Comparison of ENCODE assay signal across 14 mouse cellular contexts in the genomic region with DNA sequence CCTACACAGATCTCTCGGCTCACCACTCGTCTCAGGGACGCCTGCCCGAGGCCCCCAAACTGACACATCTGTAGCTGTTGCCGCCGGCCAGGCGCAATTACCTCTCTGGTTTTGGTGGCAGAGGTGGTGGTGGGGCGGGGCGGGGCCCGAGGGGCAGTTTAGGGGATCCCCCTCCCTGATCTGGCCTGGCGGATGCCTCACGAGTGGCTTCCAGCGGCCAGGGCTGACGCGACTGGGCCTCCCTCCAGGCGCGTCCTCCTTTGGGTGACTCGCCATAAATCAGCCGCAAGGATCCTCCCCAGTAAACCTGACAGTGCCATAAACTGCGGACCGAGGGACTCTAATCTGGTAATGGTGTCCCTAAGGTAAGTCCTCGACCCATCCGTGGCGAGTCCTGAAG. TPM values are rescaled to one million over a fixed set of nuclear protein-coding genes. Genes with fewer than 3 reads are reported as not detected.
A peak's percentile ranks its signal among the peaks of the same experiment; 100 is the strongest.
DNase-seq lines count a peak whose midpoint lies in the region; ATAC-seq and TF ChIP-seq lines count a peak whose summit lies in the region.
"Had no signal": no experiment of that assay in that cellular context is flagged by ENCODE, and none has a peak within 500 bp of the region (broad histone marks: within the 10 kb centered on the region; RNA-seq: fewer than 3 reads in every experiment).

No protein-coding gene starts in this region.

- H3K4me3 ChIP-seq in heart, embryonic 11.5 days (ENCODE audit: low read depth, low read length) = peak overlapping the region; percentile 23; the same call in 1 of the 2 replicates
- peak overlapping the region; percentile 57 for H3K4me3 ChIP-seq in E14TG2a.4 (replicated peaks; ENCODE audit: low read length)
- H3K4me3 ChIP-seq in embryonic facial prominence, embryonic 14.5 days (ENCODE audit: low read depth, low read length) = peak overlapping the region; percentile 23
- peak overlapping the region; percentile 25; the same call in 1 of the 2 replicates for H3K4me3 ChIP-seq in limb, embryonic 13.5 days
- H3K4me3 ChIP-seq: liver, embryonic 13.5 days had no signal

- TF ChIP-seq CTCF in E14TG2a.4 (conservative IDR thresholded peaks at IDR 0.05; ENCODE audit: low read length) = no peak

- no peak for ATAC-seq in heart, embryonic 11.5 days (replicated peaks; ENCODE audit: insufficient number of reproducible peaks, low FRiP score, low TSS enrichment)
- no peak for ATAC-seq in embryonic facial prominence, embryonic 14.5 days (ENCODE audit: low read depth)
- ATAC-seq in limb, embryonic 13.5 days (ENCODE audit: low FRiP score, low read depth) = no peak
- no peak for ATAC-seq in megakaryocyte, adult 5-6 weeks (ENCODE audit: poor library complexity, severe bottlenecking)
- ATAC-seq in CD4-positive, CD25-positive, alpha-beta regulatory T cell, adult 4 months = no peak

- H3K27me3 ChIP-seq in heart, embryonic 11.5 days (ENCODE audit: control insufficient read depth, insufficient read depth, low read length) = peaks cover 96% of the 10 kb centered on the region
- peaks cover 97% of the 10 kb centered on the region for H3K27me3 ChIP-seq in E14TG2a.4 (ENCODE audit: insufficient read depth, low read length)
- H3K27me3 ChIP-seq in embryonic facial prominence, embryonic 14.5 days (replicated peaks; ENCODE audit: control insufficient read depth, insufficient read depth, low read length) = peaks cover 100% of the 10 kb centered on the region
- H3K27me3 ChIP-seq in limb, embryonic 13.5 days = peaks cover 99% of the 10 kb centered on the region
- H3K27me3 ChIP-seq: CH12.LX had no signal

- H3K27ac ChIP-seq in heart, embryonic 11.5 days (ENCODE audit: low read depth, low read length) = no peak overlapping the region
- no peak overlapping the region; the same call in 1 of the 2 replicates for H3K27ac ChIP-seq in embryonic facial prominence, embryonic 14.5 days (replicated peaks; ENCODE audit: low read depth, low read length)
- no peak overlapping the region for H3K27ac ChIP-seq in limb, embryonic 13.5 days
- H3K27ac ChIP-seq: gastrocnemius, adult 2 months; liver, embryonic 13.5 days had no signal

- WGBS in heart, embryonic 11.5 days (ENCODE audit: insufficient replicate concordance) = 2% methylated on average over 24 of the region's 24 CpGs
- 8% methylated on average over 23 of the region's 24 CpGs for WGBS in embryonic facial prominence, embryonic 14.5 days
- 6% methylated on average over 24 of the region's 24 CpGs for WGBS in limb, embryonic 13.5 days

- peak overlapping the region; percentile 35 for H3K4me2 ChIP-seq in heart, embryonic 11.5 days
- peak overlapping the region; percentile 35; the same call in 1 of the 2 replicates for H3K4me2 ChIP-seq in embryonic facial prominence, embryonic 14.5 days (ENCODE audit: low read depth, low read length)
- H3K4me2 ChIP-seq in limb, embryonic 13.5 days (replicated peaks) = peak overlapping the region; percentile 41
- H3K4me2 ChIP-seq: liver, embryonic 13.5 days had no signal

- no peaks in the 10 kb centered on the region for H3K9me3 ChIP-seq in heart, embryonic 11.5 days (replicated peaks; ENCODE audit: control insufficient read depth, low read length)
- H3K9me3 ChIP-seq in E14TG2a.4 (ENCODE audit: low read length) = 0 out of 2 replicates have a peak, but pooled peaks cover 10% of the 10 kb centered on the region
- no peaks in the 10 kb centered on the region for H3K9me3 ChIP-seq in embryonic facial prominence, embryonic 14.5 days (ENCODE audit: control insufficient read depth, low read length)
- H3K9me3 ChIP-seq in limb, embryonic 13.5 days = no peaks in the 10 kb centered on the region
- H3K9me3 ChIP-seq: liver, embryonic 13.5 days had no signal

- no peak overlapping the region for H3K9ac ChIP-seq in heart, embryonic 11.5 days (ENCODE audit: low read depth, low read length)
- H3K9ac ChIP-seq in embryonic facial prominence, embryonic 14.5 days (ENCODE audit: low read depth, low read length) = peak overlapping the region; percentile 42; the same call in 1 of the 2 replicates
- H3K9ac ChIP-seq in limb, embryonic 13.5 days = no peak overlapping the region
- H3K9ac ChIP-seq: liver, embryonic 13.5 days had no signal

- no peak for DNase-seq in heart, adult 9 months (ENCODE audit: low spot score in 2 of 2)
- DNase-seq in embryonic facial prominence, embryonic 14.5 days (ENCODE audit: low spot score) = no peak
- DNase-seq in spleen, postnatal 10 days (ENCODE audit: low spot score in 2 of 2) = no peak
- DNase-seq: gastrocnemius, adult 2 months; liver, embryonic 13.5 days; thymus, adult 2 months had no signal

- H3K4me1 ChIP-seq in heart, embryonic 11.5 days (ENCODE audit: control insufficient read depth, insufficient read depth, low read length) = no peaks in the 10 kb centered on the region
- H3K4me1 ChIP-seq in E14TG2a.4 (replicated peaks; ENCODE audit: low read depth, low read length) = peaks cover 33% of the 10 kb centered on the region
- peaks cover 12% of the 10 kb centered on the region; the same call in 1 of the 2 replicates for H3K4me1 ChIP-seq in embryonic facial prominence, embryonic 14.5 days (ENCODE audit: control insufficient read depth, insufficient read depth, low read length)
- H3K4me1 ChIP-seq in limb, embryonic 13.5 days = peaks cover 21% of the 10 kb centered on the region
- H3K4me1 ChIP-seq: liver, embryonic 13.5 days had no signal

- no peaks in the 10 kb centered on the region for H3K36me3 ChIP-seq in heart, embryonic 11.5 days (ENCODE audit: control insufficient read depth, insufficient read depth, low read length)
- no peaks in the 10 kb centered on the region for H3K36me3 ChIP-seq in E14TG2a.4 (ENCODE audit: insufficient read depth, low read length)
- H3K36me3 ChIP-seq in embryonic facial prominence, embryonic 14.5 days (ENCODE audit: control insufficient read depth, insufficient read depth, low read length) = no peaks in the 10 kb centered on the region
- no peaks in the 10 kb centered on the region for H3K36me3 ChIP-seq in limb, embryonic 13.5 days
- H3K36me3 ChIP-seq: liver, embryonic 13.5 days had no signal

RNA-seq across cellular contexts. Expression of a gene that starts 15.8 kb away (rescaled TPM):
- 0.20 TPM in 1 of 2 replicates, not detected in the other for polyA plus RNA-seq in heart, embryonic 11.5 days (2014; fragmentation: Nextera tagmentation; extraction: Ambion mirVana)
- 3.9 and 4.7 TPM in 2 replicates for polyA plus RNA-seq in embryonic facial prominence, embryonic 14.5 days (2014; fragmentation: Nextera tagmentation; extraction: Ambion mirVana)
- 0.61 and 0.69 TPM in 2 replicates for polyA plus RNA-seq in limb, embryonic 13.5 days (2015; fragmentation: Nextera tagmentation; extraction: Ambion mirVana)
- not detected in 2 replicates for total RNA-seq in megakaryocyte, adult 5-6 weeks (2015)
- not detected in 2 replicates for total RNA-seq in megakaryocyte, adult 5-6 weeks (2017)
- polyA plus RNA-seq in CD4-positive, CD25-positive, alpha-beta regulatory T cell, adult 4 months (2017; shearing (Covaris generic)) = not detected
- total RNA-seq: CH12.LX; gastrocnemius, adult 2 months; megakaryocyte-erythroid progenitor cell, adult 5-6 weeks had no signal
- polyA plus RNA-seq: liver, embryonic 13.5 days had no signal

RNA-seq across cellular contexts. Expression of a gene that starts 20.5 kb away (rescaled TPM):
- polyA plus RNA-seq in heart, embryonic 11.5 days (2014; fragmentation: Nextera tagmentation; extraction: Ambion mirVana) = 0.10 TPM in 1 of 2 replicates, not detected in the other
- polyA plus RNA-seq in embryonic facial prominence, embryonic 14.5 days (2014; fragmentation: Nextera tagmentation; extraction: Ambion mirVana) = 0.13 TPM in 1 of 2 replicates, not detected in the other
- 0.08 and 0.26 TPM in 2 replicates for polyA plus RNA-seq in limb, embryonic 13.5 days (2015; fragmentation: Nextera tagmentation; extraction: Ambion mirVana)
- not detected in 2 replicates for total RNA-seq in megakaryocyte, adult 5-6 weeks (2015)
- not detected in 2 replicates for total RNA-seq in megakaryocyte, adult 5-6 weeks (2017)
- polyA plus RNA-seq in CD4-positive, CD25-positive, alpha-beta regulatory T cell, adult 4 months (2017; shearing (Covaris generic)) = not detected
- total RNA-seq: layer of hippocampus, adult 18-20 months; megakaryocyte-erythroid progenitor cell, adult 5-6 weeks had no signal
- polyA plus RNA-seq: liver, embryonic 13.5 days had no signal

RNA-seq across cellular contexts. Expression of a gene that starts 35.3 kb away (rescaled TPM):
- not detected in 2 replicates for polyA plus RNA-seq in heart, embryonic 11.5 days (2014; fragmentation: Nextera tagmentation; extraction: Ambion mirVana)
- 0.63 and 0.82 TPM in 2 replicates for polyA plus RNA-seq in embryonic facial prominence, embryonic 14.5 days (2014; fragmentation: Nextera tagmentation; extraction: Ambion mirVana)
- 0.32 and 0.55 TPM in 2 replicates for polyA plus RNA-seq in limb, embryonic 13.5 days (2015; fragmentation: Nextera tagmentation; extraction: Ambion mirVana)
- total RNA-seq in megakaryocyte, adult 5-6 weeks (2015) = not detected in 2 replicates
- total RNA-seq in megakaryocyte, adult 5-6 weeks (2017) = not detected in 2 replicates
- polyA plus RNA-seq in CD4-positive, CD25-positive, alpha-beta regulatory T cell, adult 4 months (2017; shearing (Covaris generic)) = not detected
- total RNA-seq: layer of hippocampus, adult 18-20 months; megakaryocyte-erythroid progenitor cell, adult 5-6 weeks had no signal
- polyA plus RNA-seq: liver, embryonic 13.5 days had no signal

RNA-seq across cellular contexts. Expression of a gene that starts 35.3 kb away (rescaled TPM):
- 2.0 and 3.1 TPM in 2 replicates for polyA plus RNA-seq in heart, embryonic 11.5 days (2014; fragmentation: Nextera tagmentation; extraction: Ambion mirVana)
- 3.8 and 4.7 TPM in 2 replicates for polyA plus RNA-seq in embryonic facial prominence, embryonic 14.5 days (2014; fragmentation: Nextera tagmentation; extraction: Ambion mirVana)
- 0.84 and 0.88 TPM in 2 replicates for polyA plus RNA-seq in limb, embryonic 13.5 days (2015; fragmentation: Nextera tagmentation; extraction: Ambion mirVana)
- total RNA-seq in megakaryocyte, adult 5-6 weeks (2015) = not detected in 2 replicates
- total RNA-seq in megakaryocyte, adult 5-6 weeks (2017) = 0.26 TPM in 1 of 2 replicates, not detected in the other
- polyA plus RNA-seq in CD4-positive, CD25-positive, alpha-beta regulatory T cell, adult 4 months (2017; shearing (Covaris generic)) = not detected
- total RNA-seq: gastrocnemius, adult 2 months; layer of hippocampus, adult 18-20 months; megakaryocyte-erythroid progenitor cell, adult 5-6 weeks had no signal

RNA-seq across cellular contexts. Expression of a gene that starts 42.6 kb away (rescaled TPM):
- 0.27 and 0.30 TPM in 2 replicates for polyA plus RNA-seq in heart, embryonic 11.5 days (2014; fragmentation: Nextera tagmentation; extraction: Ambion mirVana)
- polyA plus RNA-seq in embryonic facial prominence, embryonic 14.5 days (2014; fragmentation: Nextera tagmentation; extraction: Ambion mirVana) = 8.7 and 10.3 TPM in 2 replicates
- polyA plus RNA-seq in limb, embryonic 13.5 days (2015; fragmentation: Nextera tagmentation; extraction: Ambion mirVana) = 7.3 and 7.5 TPM in 2 replicates
- total RNA-seq in megakaryocyte, adult 5-6 weeks (2015) = not detected in 2 replicates
- not detected in 2 replicates for total RNA-seq in megakaryocyte, adult 5-6 weeks (2017)
- not detected for polyA plus RNA-seq in CD4-positive, CD25-positive, alpha-beta regulatory T cell, adult 4 months (2017; shearing (Covaris generic))
- total RNA-seq: layer of hippocampus, adult 18-20 months; megakaryocyte-erythroid progenitor cell, adult 5-6 weeks had no signal
